Mouse (Mus musculus): ENCODE results near the gene Wnt9a.

- TF ChIP-seq CTCF (IDR thresholded peaks at IDR 0.05; ENCODE audit: borderline replicate concordance, insufficient read depth, low read depth, low read length), result no peak
- TF ChIP-seq POLR2A (IDR thresholded peaks at IDR 0.05; ENCODE audit: borderline replicate concordance, insufficient read depth, low read length), result no peak
These were observed 36.2 kb downstream of the Wnt9a start for GRCm38 (mm10) chr11:59342956-59343355.

All from cerebellum, adult 2 months (tissue).